Mouse (Mus musculus): ENCODE results near the gene Rab11fip4. TPM values are rescaled to one million over a fixed set of nuclear protein-coding genes. Genes with fewer than 3 reads are reported as not detected.

The Rab11fip4 gene
- total and polyA plus RNA-seq, 2 experiments from 2014 or later: 17.4 to 69.3 TPM

- no peak overlapping the region for H3K9ac ChIP-seq (replicated peaks; ENCODE audit: low read length)
- H3K27me3 ChIP-seq (ENCODE audit: insufficient read depth, low read length): no peaks in the 10 kb centered on the region
- H3K27ac ChIP-seq: no peak overlapping the region
- ATAC-seq (0 out of 2 replicates have a peak, but pooled peaks have one; percentile 8), DNase-seq (ENCODE audit: low spot score) (no peak)
- H3K4me3 ChIP-seq (ENCODE audit: low read length): no peak overlapping the region
- TF ChIP-seq CTCF (IDR thresholded peaks at IDR 0.05; ENCODE audit: low read depth): no peak
- H3K9me3 ChIP-seq (ENCODE audit: low read length): no peaks in the 10 kb centered on the region
- H3K4me2 ChIP-seq (ENCODE audit: low read depth, low read length): no peak overlapping the region
- WGBS: 70% methylated on average over 6 of the region's 6 CpGs
- H3K4me1 ChIP-seq (ENCODE audit: insufficient read depth, low read length): no peaks in the 10 kb centered on the region; the same call in 1 of the 2 replicates
- no peaks in the 10 kb centered on the region for H3K36me3 ChIP-seq (ENCODE audit: insufficient read depth, low read length)
Measured at GRCm38 (mm10) chr11:79669210-79669609, 78.2 kb downstream of the Rab11fip4 start.

- no peak for TF ChIP-seq CTCF (IDR thresholded peaks at IDR 0.05; ENCODE audit: low read depth)
- Histone ChIP-seq H3K9ac (replicated peaks; ENCODE audit: low read length) (no peak overlapping the region), H3K4me2 (ENCODE audit: low read depth, low read length) (no peak overlapping the region), H3K36me3 (ENCODE audit: insufficient read depth, low read length) (no peaks in the 10 kb centered on the region), H3K27ac (0 out of 2 replicates have a peak overlapping the region, but pooled peaks have one; percentile 15), H3K27me3 (ENCODE audit: insufficient read depth, low read length) (no peaks in the 10 kb centered on the region), H3K9me3 (ENCODE audit: low read length) (no peaks in the 10 kb centered on the region), H3K4me3 (ENCODE audit: low read length) (no peak overlapping the region), H3K4me1 (ENCODE audit: insufficient read depth, low read length) (peaks cover 5% of the 10 kb centered on the region; the same call in 1 of the 2 replicates)
- DNase-seq (ENCODE audit: low spot score) (no peak), ATAC-seq (no peak)
- WGBS: 54% methylated on average over 3 of the region's 3 CpGs
Measured at GRCm38 (mm10) chr11:79669947-79670346, 78.9 kb downstream of the Rab11fip4 start.

- peaks cover 8% of the 10 kb centered on the region; the same call in 1 of the 2 replicates for H3K4me1 ChIP-seq (ENCODE audit: insufficient read depth, low read length)
- H3K4me2 ChIP-seq (ENCODE audit: low read depth, low read length): no peak overlapping the region
- 58% methylated on average over 7 of the region's 7 CpGs for WGBS
- no peak for TF ChIP-seq CTCF (IDR thresholded peaks at IDR 0.05; ENCODE audit: low read depth)
- H3K36me3 ChIP-seq (ENCODE audit: insufficient read depth, low read length): no peaks in the 10 kb centered on the region
- H3K9ac ChIP-seq (replicated peaks; ENCODE audit: low read length): no peak overlapping the region
- H3K27ac ChIP-seq: 0 out of 2 replicates have a peak overlapping the region, but pooled peaks have one; percentile 15
- H3K9me3 ChIP-seq (ENCODE audit: low read length): no peaks in the 10 kb centered on the region
- no peak overlapping the region for H3K4me3 ChIP-seq (ENCODE audit: low read length)
- DNase-seq (ENCODE audit: low spot score): no peak
- no peak for ATAC-seq
- no peaks in the 10 kb centered on the region for H3K27me3 ChIP-seq (ENCODE audit: insufficient read depth, low read length)
Measured at GRCm38 (mm10) chr11:79670411-79670945, 79.5 kb downstream of the Rab11fip4 start.

DNA sequence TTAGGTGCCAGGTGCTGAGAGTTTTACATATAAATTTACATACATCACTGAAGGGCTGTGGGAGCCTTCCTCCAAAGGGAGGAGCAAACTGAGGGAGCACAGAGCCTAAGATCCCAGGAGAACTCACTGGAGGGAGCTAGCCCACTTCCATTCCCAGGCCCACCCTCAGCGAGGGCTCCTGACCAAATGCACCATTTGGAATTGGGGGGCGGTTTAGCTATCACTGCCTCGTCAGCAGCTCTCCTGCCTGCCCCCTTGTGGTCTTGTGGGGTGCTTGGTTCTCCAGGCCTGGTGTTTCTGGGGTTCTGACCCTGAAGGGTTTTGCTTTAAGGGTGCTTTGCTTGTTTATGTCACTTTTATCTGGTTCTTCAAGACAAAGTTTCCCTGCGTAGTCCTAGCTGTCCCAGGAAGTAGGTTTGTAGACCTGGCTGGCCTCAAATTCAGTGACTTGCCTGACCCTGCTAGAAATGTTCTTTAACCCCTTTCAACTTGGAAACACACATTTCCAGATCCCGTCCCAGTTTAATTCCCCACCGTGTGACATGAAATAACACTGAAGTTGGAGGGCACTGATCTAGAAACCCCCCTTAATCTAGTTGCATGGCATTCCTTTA lies 80.8 kb downstream of the Rab11fip4 start:
- 59% methylated on average over 6 of the region's 6 CpGs for WGBS

GRCm38 (mm10) chr11:79673072-79673471 lies 82.1 kb downstream of the Rab11fip4 start:
- H3K27me3 ChIP-seq (ENCODE audit: insufficient read depth, low read length): no peaks in the 10 kb centered on the region
- ATAC-seq (no peak), DNase-seq (ENCODE audit: low spot score) (no peak)
- no peak overlapping the region for H3K4me3 ChIP-seq (ENCODE audit: low read length)
- H3K36me3 ChIP-seq (ENCODE audit: insufficient read depth, low read length): no peaks in the 10 kb centered on the region
- H3K9me3 ChIP-seq (ENCODE audit: low read length): no peaks in the 10 kb centered on the region
- 70% methylated on average over 5 of the region's 5 CpGs for WGBS
- TF ChIP-seq CTCF (IDR thresholded peaks at IDR 0.05; ENCODE audit: low read depth): no peak
- H3K4me1 ChIP-seq (ENCODE audit: insufficient read depth, low read length): peaks cover 17% of the 10 kb centered on the region; the same call in 1 of the 2 replicates
- no peak overlapping the region for H3K9ac ChIP-seq (replicated peaks; ENCODE audit: low read length)
- H3K4me2 ChIP-seq (ENCODE audit: low read depth, low read length): no peak overlapping the region
- H3K27ac ChIP-seq: no peak overlapping the region

More for the DNA sequence above, 80.8 kb downstream of the Rab11fip4 start:
- no peak overlapping the region for H3K27ac ChIP-seq
- no peaks in the 10 kb centered on the region for H3K36me3 ChIP-seq (ENCODE audit: insufficient read depth, low read length)
- H3K9ac ChIP-seq (replicated peaks; ENCODE audit: low read length): no peak overlapping the region
- H3K4me2 ChIP-seq (ENCODE audit: low read depth, low read length): no peak overlapping the region
- H3K4me3 ChIP-seq (ENCODE audit: low read length): no peak overlapping the region
- H3K4me1 ChIP-seq (ENCODE audit: insufficient read depth, low read length): peaks cover 17% of the 10 kb centered on the region; the same call in 1 of the 2 replicates
- no peaks in the 10 kb centered on the region for H3K9me3 ChIP-seq (ENCODE audit: low read length)
- no peaks in the 10 kb centered on the region for H3K27me3 ChIP-seq (ENCODE audit: insufficient read depth, low read length)
- DNase-seq (ENCODE audit: low spot score) (peak; percentile 35), ATAC-seq (no peak)
- TF ChIP-seq CTCF (IDR thresholded peaks at IDR 0.05; ENCODE audit: low read depth): peak; percentile 70

DNA sequence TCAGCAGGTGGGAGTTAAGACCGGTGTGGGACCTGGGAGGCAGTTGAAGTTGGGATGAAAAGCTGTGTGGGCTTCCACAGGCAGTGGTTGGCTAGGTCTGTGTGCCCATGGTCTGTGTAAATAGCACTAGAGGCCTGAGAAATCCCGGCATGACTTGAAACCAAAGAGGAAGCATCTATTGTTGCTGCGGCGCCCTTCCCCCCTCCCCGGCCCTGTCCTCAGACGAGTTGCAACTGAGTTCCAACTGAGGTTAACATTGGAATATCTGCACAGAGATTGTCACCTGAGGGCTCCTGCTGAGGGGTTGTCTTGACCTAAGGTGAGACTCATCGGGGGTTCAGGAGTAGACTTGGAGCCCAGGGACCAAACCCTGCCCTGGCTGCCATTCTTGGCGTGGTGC lies 82.7 kb downstream of the Rab11fip4 start:
- Histone ChIP-seq H3K4me1 (ENCODE audit: insufficient read depth, low read length) (peaks cover 17% of the 10 kb centered on the region; the same call in 1 of the 2 replicates), H3K27me3 (ENCODE audit: insufficient read depth, low read length) (no peaks in the 10 kb centered on the region), H3K9me3 (ENCODE audit: low read length) (no peaks in the 10 kb centered on the region), H3K4me3 (ENCODE audit: low read length) (no peak overlapping the region), H3K9ac (replicated peaks; ENCODE audit: low read length) (no peak overlapping the region), H3K36me3 (ENCODE audit: insufficient read depth, low read length) (no peaks in the 10 kb centered on the region), H3K27ac (no peak overlapping the region), H3K4me2 (ENCODE audit: low read depth, low read length) (no peak overlapping the region)
- TF ChIP-seq CTCF (IDR thresholded peaks at IDR 0.05; ENCODE audit: low read depth): no peak
- ATAC-seq (no peak), DNase-seq (ENCODE audit: low spot score) (no peak)
- WGBS: 71% methylated on average over 8 of the region's 8 CpGs

- 77% methylated on average over 3 of the region's 3 CpGs for WGBS
- DNase-seq (ENCODE audit: low spot score) (no peak), ATAC-seq (no peak)
- TF ChIP-seq CTCF (IDR thresholded peaks at IDR 0.05; ENCODE audit: low read depth): no peak
- H3K27me3 ChIP-seq (ENCODE audit: insufficient read depth, low read length): no peaks in the 10 kb centered on the region
- no peak overlapping the region for H3K9ac ChIP-seq (replicated peaks; ENCODE audit: low read length)
- H3K36me3 ChIP-seq (ENCODE audit: insufficient read depth, low read length): no peaks in the 10 kb centered on the region
- H3K27ac ChIP-seq: no peak overlapping the region
- H3K9me3 ChIP-seq (ENCODE audit: low read length): no peaks in the 10 kb centered on the region
- no peak overlapping the region for H3K4me2 ChIP-seq (ENCODE audit: low read depth, low read length)
- peaks cover 17% of the 10 kb centered on the region; the same call in 1 of the 2 replicates for H3K4me1 ChIP-seq (ENCODE audit: insufficient read depth, low read length)
- no peak overlapping the region for H3K4me3 ChIP-seq (ENCODE audit: low read length)
Measured at GRCm38 (mm10) chr11:79674231-79674630, 83.2 kb downstream of the Rab11fip4 start.

Data from hindbrain, postnatal 0 days (tissue).